Mouse (Mus musculus) mature B cell (primary cell): ENCODE measurements around the gene Htr6.

Source experiments
- in situ Hi-C: fragments of 300-500 bp; cut with MboI; formaldehyde crosslinking; loops from 2 replicates; pipeline ENCODE4 v1.14.3; 2019

Gene Htr6

DNA sequence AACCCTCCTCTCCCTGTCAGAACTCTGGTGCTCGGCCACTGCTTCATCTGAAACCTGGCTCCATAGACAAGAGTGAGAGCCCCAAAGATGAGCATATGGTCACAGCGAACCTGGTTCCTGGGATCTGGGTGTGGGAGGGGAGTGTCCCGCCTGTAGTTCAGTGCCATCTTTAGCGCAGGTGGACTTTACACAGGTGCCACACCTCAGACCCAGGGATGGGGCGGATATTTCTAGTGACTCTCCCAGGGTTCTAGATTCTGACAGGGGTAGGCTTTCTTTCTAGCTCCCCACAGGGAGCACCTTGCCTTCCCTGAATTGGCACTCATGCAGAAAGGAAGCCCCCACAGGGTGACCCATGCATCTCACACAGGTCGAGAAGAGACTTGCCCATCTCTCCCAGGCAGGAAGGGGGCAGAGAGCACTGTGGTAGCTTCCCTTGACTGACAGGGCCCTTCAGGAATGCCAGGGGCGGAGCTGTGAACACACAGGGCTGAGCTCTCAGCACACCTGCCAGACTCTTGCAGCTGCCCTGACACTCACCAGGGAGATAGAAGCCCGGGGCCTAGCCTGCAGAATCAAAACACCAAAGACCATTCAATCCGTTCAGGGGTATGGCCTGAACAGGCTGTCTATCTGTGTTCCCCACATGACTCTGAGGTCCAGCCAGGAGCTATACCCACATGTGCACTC lies 13.8 kb upstream of the Htr6 start:
- in situ Hi-C loops, result no loop called here

DNA sequence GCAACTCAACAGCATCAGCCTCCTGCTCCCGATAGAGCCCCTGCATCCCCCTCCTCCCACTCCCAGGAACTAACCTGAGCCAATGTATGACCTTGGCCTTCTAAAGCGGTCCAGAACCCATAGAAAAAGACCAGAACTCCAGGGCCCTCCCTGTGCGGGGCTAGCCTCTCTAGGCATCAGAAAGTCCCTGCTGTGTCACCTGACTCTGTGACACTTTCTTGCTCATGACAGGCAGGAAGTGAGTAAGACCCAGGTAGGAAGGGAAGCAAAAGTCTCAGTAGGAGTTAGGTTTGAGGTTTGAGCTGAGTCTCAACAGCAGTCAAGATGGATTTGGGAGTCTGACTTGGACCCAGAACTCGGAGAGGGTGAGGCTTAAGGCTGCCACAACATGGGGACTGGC lies 11.6 kb upstream of the Htr6 start:
- in situ Hi-C loops, result no loop called here

DNA sequence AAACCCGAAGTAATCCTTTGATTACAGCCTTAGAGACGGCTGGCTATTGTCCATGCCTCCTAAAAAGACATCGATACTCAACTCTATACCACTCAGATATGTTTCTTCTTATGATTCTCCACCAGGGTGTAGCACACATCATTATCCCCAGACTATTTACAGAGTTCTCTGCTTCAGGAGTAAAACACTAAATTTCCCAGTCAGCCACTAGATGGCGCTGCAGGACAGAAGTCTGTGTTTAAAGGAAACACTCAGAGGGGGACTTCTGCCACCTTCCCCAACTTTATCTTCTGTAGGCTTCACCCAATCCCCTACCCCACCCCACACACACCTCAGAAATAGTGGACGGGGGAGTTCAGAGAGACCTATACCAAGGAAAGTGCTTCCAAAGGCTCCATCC lies 10.7 kb upstream of the Htr6 start:
- in situ Hi-C loops, result no loop called here

- in situ Hi-C loops, result no loop called here
These were observed 10.0 kb upstream of the Htr6 start for GRCm38 (mm10) chr4:139085337-139085736.

GRCm38 (mm10) chr4:139082790-139083564 lies 7.6 kb upstream of the Htr6 start:
- in situ Hi-C loops, result no loop called here

GRCm38 (mm10) chr4:139081270-139081931 lies 6.0 kb upstream of the Htr6 start:
- in situ Hi-C loops, result no loop called here

DNA sequence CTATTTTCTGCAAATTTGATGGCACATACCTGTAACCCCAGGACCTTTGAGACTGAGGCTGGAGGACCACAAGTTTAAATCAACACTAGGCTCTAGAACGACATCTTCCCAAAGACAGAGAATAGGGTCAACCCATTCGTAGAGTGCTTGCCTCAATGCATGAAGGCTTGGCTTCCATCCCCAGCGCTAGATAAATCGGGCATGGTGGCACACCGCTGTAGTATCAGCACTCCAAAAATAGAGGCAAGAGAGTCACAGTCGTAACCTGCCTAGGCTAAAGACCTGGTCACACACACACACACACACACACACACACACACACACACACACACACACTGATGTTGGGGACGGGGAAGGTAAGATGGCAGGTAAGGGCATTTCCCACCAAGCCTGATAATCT lies 4.9 kb upstream of the Htr6 start:
- in situ Hi-C loops, result no loop called here

DNA sequence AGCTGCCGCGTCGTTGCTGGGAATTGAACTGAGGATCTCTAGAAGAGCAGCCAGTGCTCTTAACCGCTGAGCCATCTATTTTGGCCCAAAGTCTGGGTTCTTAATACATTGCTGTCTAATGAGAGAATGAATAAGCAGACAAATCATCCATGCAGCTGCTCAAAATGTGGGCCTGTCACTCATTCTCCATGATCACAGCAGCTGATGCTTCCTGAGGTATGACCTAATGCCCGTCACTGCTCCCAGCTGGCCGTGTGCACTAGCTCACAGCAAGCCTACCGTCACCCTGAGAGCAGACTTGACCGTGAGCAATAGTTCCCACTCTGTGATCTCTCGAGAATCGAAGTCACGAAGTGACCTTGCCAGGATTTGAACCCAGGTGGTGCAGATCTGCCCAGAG lies 4.1 kb upstream of the Htr6 start:
- in situ Hi-C loops, result no loop called here

DNA sequence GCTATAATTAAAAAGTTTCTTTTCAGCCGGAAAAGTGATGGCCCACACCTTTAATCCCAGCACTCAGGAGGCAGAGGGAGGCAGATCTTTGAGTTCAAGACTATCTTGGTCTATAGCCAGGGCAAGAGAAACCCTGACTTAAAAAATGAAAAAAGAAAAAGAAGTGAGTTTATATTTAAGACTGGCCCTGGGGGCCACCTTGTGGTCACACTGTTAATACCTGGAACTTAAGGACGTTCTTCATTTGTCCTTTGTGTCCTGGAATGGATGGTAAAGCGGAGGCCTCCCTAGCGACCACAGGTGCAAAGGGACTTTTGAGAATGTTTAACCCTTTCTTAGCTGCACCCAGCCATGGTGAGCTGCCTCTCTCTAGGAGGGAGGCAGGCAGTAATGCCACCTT lies 3.4 kb upstream of the Htr6 start:
- in situ Hi-C loops, result no loop called here

- in situ Hi-C loops, result no loop called here
These were observed 2.9 kb upstream of the Htr6 start for GRCm38 (mm10) chr4:139078313-139078712.

DNA sequence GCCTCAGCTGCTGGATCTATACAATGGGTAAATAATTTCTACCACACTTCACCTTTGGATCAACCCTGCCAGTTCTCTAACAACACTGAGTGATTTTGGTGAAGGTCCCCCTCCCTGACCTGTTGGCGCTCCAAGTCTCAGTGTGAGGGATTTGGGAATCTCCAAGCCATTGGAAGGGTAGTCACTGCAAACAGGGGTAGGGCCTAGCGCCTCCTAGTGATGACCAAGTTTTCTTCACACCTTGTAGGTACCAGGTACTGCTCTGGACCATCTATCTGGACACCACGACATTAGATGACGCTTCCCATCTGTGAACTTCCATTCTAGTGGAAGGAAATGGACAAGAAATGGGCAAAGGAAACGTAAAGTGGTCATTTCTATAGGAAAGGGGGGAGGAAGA lies 545 bp upstream of the Htr6 start:
- in situ Hi-C loops, result no loop called here

DNA sequence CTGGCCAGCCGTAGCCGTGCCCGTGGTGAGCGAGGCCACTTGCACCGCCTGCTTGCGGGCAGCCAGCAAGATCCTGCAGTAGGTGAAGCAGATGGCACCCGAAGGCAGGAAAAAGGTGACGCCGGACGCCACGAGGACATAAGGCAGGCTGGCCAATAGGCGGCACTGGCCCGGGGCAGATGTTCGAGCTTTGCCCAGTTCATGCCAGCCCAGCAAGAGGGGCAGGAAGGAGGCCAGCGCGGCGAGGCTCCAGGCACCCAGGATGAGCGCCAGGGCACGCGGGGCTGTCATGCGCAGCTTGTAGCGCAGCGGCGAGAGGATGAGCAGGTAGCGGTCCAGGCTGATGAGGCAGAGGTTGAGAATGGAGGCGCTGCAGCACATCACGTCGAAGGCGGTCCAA lies 1.3 kb downstream of the Htr6 start:
- in situ Hi-C loops, result no loop called here

DNA sequence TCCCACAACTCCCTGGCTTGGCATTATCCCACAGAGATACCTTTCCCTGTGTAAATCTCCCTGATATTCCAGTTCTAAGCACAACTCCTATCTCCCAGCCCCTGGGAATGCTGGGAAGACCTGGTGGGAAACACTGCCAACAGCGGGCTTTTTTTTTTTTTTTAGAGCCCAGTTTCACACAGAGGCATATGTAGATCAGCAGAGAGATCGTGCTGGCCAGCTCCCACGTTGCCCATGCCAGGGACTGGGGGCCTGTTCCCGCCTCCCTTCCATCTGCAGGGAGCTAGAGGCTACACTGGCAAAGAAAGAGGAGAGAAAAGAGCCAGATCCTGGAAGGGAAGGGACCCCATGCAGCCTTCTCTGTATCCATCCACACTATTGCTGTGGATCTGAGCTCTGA lies 7.1 kb downstream of the Htr6 start:
- in situ Hi-C loops, result no loop called here

- in situ Hi-C loops, result no loop called here
These were observed 10.5 kb downstream of the Htr6 start for GRCm38 (mm10) chr4:139064831-139065230.

DNA sequence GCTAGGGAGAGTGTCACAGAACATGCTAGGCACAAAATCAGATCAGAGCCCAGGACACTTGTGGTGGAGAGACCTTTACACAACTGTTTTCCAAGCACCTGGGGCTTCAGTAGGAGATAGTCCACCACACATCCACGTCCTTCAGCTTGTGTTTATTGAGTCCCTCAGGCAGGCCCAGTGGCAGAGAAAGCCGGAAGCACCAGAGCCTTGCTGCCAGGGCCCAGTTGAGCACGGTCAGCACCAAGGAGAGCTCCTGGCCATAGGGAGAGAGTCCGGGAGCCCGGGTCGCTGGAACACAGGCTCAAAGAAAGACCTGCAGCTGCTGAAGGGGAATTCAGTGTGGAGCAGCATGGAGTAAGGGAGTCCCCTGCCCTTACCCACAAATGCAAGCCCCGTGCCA lies 15.8 kb downstream of the Htr6 start:
- in situ Hi-C loops, result no loop called here

DNA sequence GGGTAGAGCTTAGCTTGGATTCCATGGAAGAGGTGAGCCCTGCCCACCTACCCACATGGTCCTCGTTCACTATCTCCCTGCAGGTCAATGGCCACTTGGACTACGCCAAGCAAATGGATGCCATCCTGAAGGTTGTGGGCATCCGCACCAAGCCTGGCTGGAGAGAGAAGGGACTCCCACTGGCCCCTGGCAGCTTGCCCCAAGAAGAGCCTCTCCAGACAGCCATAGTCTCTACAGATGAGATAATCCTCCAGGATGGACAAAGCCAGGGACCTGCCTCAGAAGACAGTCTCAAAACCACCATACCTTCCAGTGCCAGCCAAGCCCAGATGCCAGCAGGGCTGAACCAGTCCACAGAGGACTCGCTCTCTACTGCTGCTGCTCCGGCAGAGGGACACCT lies 17.3 kb downstream of the Htr6 start:
- in situ Hi-C loops, result no loop called here

DNA sequence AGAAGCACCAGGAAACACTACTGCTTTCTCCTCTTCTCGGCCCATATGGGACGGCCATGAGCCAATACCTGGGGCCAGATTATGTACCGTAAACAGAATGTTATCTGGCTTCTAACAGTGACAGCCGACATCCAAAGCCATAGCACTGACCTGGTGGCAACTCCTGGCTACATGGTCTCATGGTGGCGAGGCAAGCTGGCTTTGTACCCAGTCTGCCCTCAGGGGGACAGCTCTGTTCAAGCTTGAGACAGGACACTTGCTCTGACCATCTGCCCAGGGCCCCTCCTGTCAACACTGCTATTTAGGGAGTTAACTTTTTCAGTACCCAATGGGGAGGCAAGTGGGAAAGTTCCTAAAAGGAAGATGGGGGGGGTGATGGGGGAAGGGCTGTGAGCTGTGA lies 18.1 kb downstream of the Htr6 start:
- in situ Hi-C loops, result no loop called here

GRCm38 (mm10) chr4:139055744-139056143 lies 19.6 kb downstream of the Htr6 start:
- in situ Hi-C loops, result no loop called here

DNA sequence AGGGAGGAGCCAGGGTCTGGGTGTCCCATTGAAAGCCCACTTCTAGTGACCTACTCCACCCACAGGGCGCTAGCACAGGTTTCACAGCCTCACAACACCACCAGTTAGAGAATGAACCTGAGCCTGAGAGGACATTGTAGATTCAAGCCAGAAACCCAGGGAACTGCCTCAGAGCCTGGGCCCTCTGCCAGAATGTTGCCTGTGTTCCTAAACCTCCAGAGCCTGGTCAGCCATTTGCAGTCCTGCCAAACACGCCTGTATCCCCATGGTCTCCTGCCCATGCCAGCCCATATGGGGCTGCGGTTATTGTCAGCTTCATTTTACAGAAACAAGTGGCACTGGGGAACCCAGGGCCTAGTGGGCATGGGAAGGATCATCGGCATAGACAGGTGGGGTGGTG lies 20.0 kb downstream of the Htr6 start:
- in situ Hi-C loops, result no loop called here

- in situ Hi-C loops, result no loop called here
These were observed 21.0 kb downstream of the Htr6 start for GRCm38 (mm10) chr4:139054300-139054923.

DNA sequence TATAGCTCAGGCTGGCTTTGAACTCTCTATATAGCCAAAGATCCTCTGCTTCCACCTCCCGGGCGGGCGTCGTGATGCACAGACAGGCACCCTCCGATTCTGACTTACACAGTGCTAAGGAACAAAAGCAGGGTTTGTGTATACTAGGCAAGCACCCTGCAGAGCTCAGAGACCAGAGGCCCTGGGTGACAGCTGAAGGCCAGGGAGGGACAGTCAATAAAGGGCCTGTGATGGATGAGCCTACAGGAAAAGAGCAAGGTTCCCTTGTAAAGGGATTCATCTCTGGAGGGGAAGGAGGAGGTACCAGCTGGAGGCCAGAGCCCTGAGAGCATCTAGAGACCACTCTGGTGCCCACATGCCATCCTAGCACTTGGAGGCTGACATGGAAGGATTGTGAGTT lies 22.0 kb downstream of the Htr6 start:
- in situ Hi-C loops, result no loop called here

- in situ Hi-C loops, result no loop called here
These were observed 22.6 kb downstream of the Htr6 start for GRCm38 (mm10) chr4:139052796-139053195.

DNA sequence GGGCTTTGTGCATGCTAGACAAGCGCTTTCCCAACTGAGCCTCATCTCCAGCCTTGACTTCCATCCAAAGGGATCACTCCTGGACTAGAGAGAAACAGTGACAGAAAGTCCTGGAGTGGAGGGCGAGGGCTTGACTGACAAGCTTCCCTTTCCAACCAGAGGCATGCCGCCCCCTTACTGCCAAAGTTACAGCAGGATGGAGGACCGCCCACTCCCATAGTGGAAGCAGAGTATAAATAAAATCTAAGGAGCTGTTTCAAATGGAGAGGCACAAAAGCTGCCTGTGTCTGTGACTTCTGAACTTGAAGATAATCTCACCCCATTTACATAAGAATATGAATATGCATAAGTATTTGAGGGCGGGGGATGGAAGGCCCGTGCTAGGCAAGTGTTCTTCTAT lies 26.9 kb downstream of the Htr6 start:
- in situ Hi-C loops, result no loop called here
